Mouse (Mus musculus) embryonic fibroblast, embryonic 13.5 days (primary cell): ENCODE data around the gene Fndc9.

Experiments
- CTCF ChIP-seq: IDR thresholded peaks from 2 replicates; pipeline ENCODE4 v1.5.1; 2011; ENCODE audit warnings: mild to moderate bottlenecking, control low read depth, low read length, moderate library complexity, borderline replicate concordance; ENCODE audit not compliant: insufficient read depth
- POLR2A ChIP-seq: IDR thresholded peaks from 2 replicates; pipeline ENCODE4 v1.6.1; 2011; ENCODE audit warnings: low read depth, mild to moderate bottlenecking, control low read depth, low read length, moderate library complexity

GRCm38 (mm10) chr11:46258207-46258606 lies 22.9 kb downstream of the Fndc9 start:
- peak; percentile 26; the same call in 1 of the 2 replicates for TF ChIP-seq CTCF
- no peak for TF ChIP-seq POLR2A
